Mouse (Mus musculus): ENCODE results near the gene Tma16. TPM values are rescaled to one million over a fixed set of nuclear protein-coding genes. Genes with fewer than 3 reads are reported as not detected.
A peak's percentile ranks its signal among the peaks of the same experiment; 100 is the strongest.

Gene Tma16
- polyA plus RNA-seq (2015; fragmentation: Nextera tagmentation; extraction: Ambion mirVana): 12.2 and 13.3 TPM in 2 replicates

- no peaks in the 10 kb centered on the region for H3K9me3 ChIP-seq
- peak within 1 kb of the TSS; percentile 73 for H3K9ac ChIP-seq
- 0% methylated on average over 45 of the region's 45 CpGs for WGBS
- H3K27me3 ChIP-seq (replicated peaks): no peaks in the 10 kb centered on the region
- peak; percentile 92 for ATAC-seq (ENCODE audit: insufficient read depth, low FRiP score, low read depth)
- H3K4me3 ChIP-seq (replicated peaks): peak within 1 kb of the TSS; percentile 94
- H3K4me2 ChIP-seq: peak within 1 kb of the TSS; percentile 70
- no peaks in the 10 kb centered on the region for H3K4me1 ChIP-seq
- peaks cover 14% of the 10 kb centered on the region for H3K36me3 ChIP-seq
- 0 out of 2 replicates have a peak within 1 kb of the TSS, but pooled peaks have one; percentile 48 for H3K27ac ChIP-seq
These were observed at the start of gene Tma16 for GRCm38 (mm10) chr8:66486084-66486763. Gene Tma16, minus strand, starts transcription at chr8:66486530.

GRCm38 (mm10) chr8:66520576-66520975, 34.2 kb upstream of the Tma16 start:
- no peaks in the 10 kb centered on the region for H3K4me1 ChIP-seq
- no peak overlapping the region for H3K4me2 ChIP-seq
- H3K27me3 ChIP-seq (replicated peaks): no peaks in the 10 kb centered on the region
- H3K9ac ChIP-seq: no peak overlapping the region
- no peaks in the 10 kb centered on the region for H3K9me3 ChIP-seq
- H3K4me3 ChIP-seq (replicated peaks): no peak overlapping the region
- H3K27ac ChIP-seq: no peak overlapping the region
- H3K36me3 ChIP-seq: no peaks in the 10 kb centered on the region
- no peak for ATAC-seq (ENCODE audit: insufficient read depth, low FRiP score, low read depth)

- Histone ChIP-seq H3K4me2 (no peak overlapping the region), H3K27me3 (replicated peaks) (no peaks in the 10 kb centered on the region), H3K9ac (no peak overlapping the region), H3K4me1 (no peaks in the 10 kb centered on the region), H3K27ac (no peak overlapping the region), H3K36me3 (no peaks in the 10 kb centered on the region), H3K4me3 (replicated peaks) (no peak overlapping the region), H3K9me3 (no peaks in the 10 kb centered on the region)
- ATAC-seq (ENCODE audit: insufficient read depth, low FRiP score, low read depth): no peak
- 73% methylated on average over 2 of the region's 2 CpGs for WGBS
These were observed 32.8 kb upstream of the Tma16 start for GRCm38 (mm10) chr8:66519149-66519548.

GRCm38 (mm10) chr8:66511537-66511936, 25.2 kb upstream of the Tma16 start, which contains the start of gene Tktl2:
Gene Tktl2, plus strand, starts transcription at chr8:66511756.
- Histone ChIP-seq H3K9ac (no peak within 1 kb of the TSS), H3K27me3 (replicated peaks) (no peaks in the 10 kb centered on the region), H3K4me2 (no peak within 1 kb of the TSS), H3K27ac (no peak within 1 kb of the TSS), H3K9me3 (no peaks in the 10 kb centered on the region), H3K4me3 (replicated peaks) (no peak within 1 kb of the TSS), H3K4me1 (no peaks in the 10 kb centered on the region), H3K36me3 (no peaks in the 10 kb centered on the region)
- no peak for ATAC-seq (ENCODE audit: insufficient read depth, low FRiP score, low read depth)
- WGBS: 94% methylated on average over 22 of the region's 22 CpGs

- H3K27ac ChIP-seq: no peak overlapping the region
- no peaks in the 10 kb centered on the region for H3K36me3 ChIP-seq
- H3K4me3 ChIP-seq (replicated peaks): no peak overlapping the region
- 77% methylated on average over 2 of the region's 2 CpGs for WGBS
- H3K9ac ChIP-seq: no peak overlapping the region
- no peaks in the 10 kb centered on the region for H3K4me1 ChIP-seq
- no peaks in the 10 kb centered on the region for H3K9me3 ChIP-seq
- H3K4me2 ChIP-seq: no peak overlapping the region
- no peaks in the 10 kb centered on the region for H3K27me3 ChIP-seq (replicated peaks)
- ATAC-seq (ENCODE audit: insufficient read depth, low FRiP score, low read depth): no peak
These were observed 17.1 kb upstream of the Tma16 start for GRCm38 (mm10) chr8:66503381-66503780.

- no peaks in the 10 kb centered on the region for H3K36me3 ChIP-seq
- no peak overlapping the region for H3K9ac ChIP-seq
- no peak overlapping the region for H3K27ac ChIP-seq
- no peak for ATAC-seq (ENCODE audit: insufficient read depth, low FRiP score, low read depth)
- no peak overlapping the region for H3K4me2 ChIP-seq
- 40% methylated on average over 4 of the region's 4 CpGs for WGBS
- no peaks in the 10 kb centered on the region for H3K4me1 ChIP-seq
- H3K27me3 ChIP-seq (replicated peaks): no peaks in the 10 kb centered on the region
- H3K4me3 ChIP-seq (replicated peaks): no peak overlapping the region
- no peaks in the 10 kb centered on the region for H3K9me3 ChIP-seq
These were observed 10.8 kb upstream of the Tma16 start for GRCm38 (mm10) chr8:66496998-66497577.

- Histone ChIP-seq H3K4me1 (no peaks in the 10 kb centered on the region), H3K27ac (no peak overlapping the region), H3K27me3 (replicated peaks) (no peaks in the 10 kb centered on the region), H3K4me3 (replicated peaks) (no peak overlapping the region), H3K4me2 (no peak overlapping the region), H3K9ac (no peak overlapping the region), H3K9me3 (no peaks in the 10 kb centered on the region), H3K36me3 (no peaks in the 10 kb centered on the region)
- ATAC-seq (ENCODE audit: insufficient read depth, low FRiP score, low read depth): peak; percentile 73
- WGBS: 6% methylated on average over 8 of the region's 8 CpGs
These were observed 9.4 kb upstream of the Tma16 start for GRCm38 (mm10) chr8:66495726-66496125.

- Histone ChIP-seq H3K4me1 (no peaks in the 10 kb centered on the region), H3K27me3 (replicated peaks) (no peaks in the 10 kb centered on the region), H3K27ac (no peak overlapping the region), H3K36me3 (no peaks in the 10 kb centered on the region), H3K9ac (no peak overlapping the region), H3K4me3 (replicated peaks) (no peak overlapping the region), H3K9me3 (no peaks in the 10 kb centered on the region), H3K4me2 (no peak overlapping the region)
- 64% methylated on average over 2 of the region's 2 CpGs for WGBS
- ATAC-seq (ENCODE audit: insufficient read depth, low FRiP score, low read depth): no peak
These were observed 8.2 kb upstream of the Tma16 start for GRCm38 (mm10) chr8:66494496-66494895.

GRCm38 (mm10) chr8:66490624-66491023, 4.3 kb upstream of the Tma16 start:
- no peaks in the 10 kb centered on the region for H3K27me3 ChIP-seq (replicated peaks)
- 70% methylated on average over 4 of the region's 4 CpGs for WGBS
- H3K9me3 ChIP-seq: no peaks in the 10 kb centered on the region
- H3K4me3 ChIP-seq (replicated peaks): no peak overlapping the region
- ATAC-seq (ENCODE audit: insufficient read depth, low FRiP score, low read depth): no peak
- no peaks in the 10 kb centered on the region for H3K36me3 ChIP-seq
- no peak overlapping the region for H3K4me2 ChIP-seq
- no peaks in the 10 kb centered on the region for H3K4me1 ChIP-seq
- no peak overlapping the region for H3K27ac ChIP-seq
- no peak overlapping the region for H3K9ac ChIP-seq

GRCm38 (mm10) chr8:66488556-66488955, 2.2 kb upstream of the Tma16 start:
- Histone ChIP-seq H3K9me3 (no peaks in the 10 kb centered on the region), H3K4me3 (replicated peaks) (no peak overlapping the region), H3K27me3 (replicated peaks) (no peaks in the 10 kb centered on the region), H3K36me3 (no peaks in the 10 kb centered on the region), H3K9ac (no peak overlapping the region), H3K4me1 (no peaks in the 10 kb centered on the region), H3K4me2 (no peak overlapping the region), H3K27ac (no peak overlapping the region)
- no peak for ATAC-seq (ENCODE audit: insufficient read depth, low FRiP score, low read depth)
- 49% methylated on average over 3 of the region's 3 CpGs for WGBS

GRCm38 (mm10) chr8:66476880-66477279, 9.4 kb downstream of the Tma16 start:
- H3K4me3 ChIP-seq (replicated peaks): no peak overlapping the region
- H3K4me1 ChIP-seq: no peaks in the 10 kb centered on the region
- no peak overlapping the region for H3K9ac ChIP-seq
- 93% methylated on average over 3 of the region's 3 CpGs for WGBS
- no peak overlapping the region for H3K27ac ChIP-seq
- no peak overlapping the region for H3K4me2 ChIP-seq
- H3K9me3 ChIP-seq: no peaks in the 10 kb centered on the region
- H3K36me3 ChIP-seq: peaks cover 31% of the 10 kb centered on the region; the same call in 1 of the 2 replicates
- H3K27me3 ChIP-seq (replicated peaks): no peaks in the 10 kb centered on the region
- no peak for ATAC-seq (ENCODE audit: insufficient read depth, low FRiP score, low read depth)

- no peak overlapping the region for H3K4me3 ChIP-seq (replicated peaks)
- no peaks in the 10 kb centered on the region for H3K9me3 ChIP-seq
- no peak overlapping the region for H3K27ac ChIP-seq
- H3K4me2 ChIP-seq: no peak overlapping the region
- no peaks in the 10 kb centered on the region for H3K27me3 ChIP-seq (replicated peaks)
- no peak overlapping the region for H3K9ac ChIP-seq
- no peaks in the 10 kb centered on the region for H3K4me1 ChIP-seq
- no peaks in the 10 kb centered on the region for H3K36me3 ChIP-seq
- 70% methylated on average over 3 of the region's 3 CpGs for WGBS
- no peak for ATAC-seq (ENCODE audit: insufficient read depth, low FRiP score, low read depth)
These were observed 16.5 kb downstream of the Tma16 start for GRCm38 (mm10) chr8:66469821-66470220.

Measured in stomach, embryonic 15.5 days (tissue).